Mouse (Mus musculus) forebrain, embryonic 12.5 days (tissue): Measurements from ENCODE around the gene Ifit1bl1. TPM values are rescaled to one million over a fixed set of nuclear protein-coding genes. Genes with fewer than 3 reads are reported as not detected.
"Not testable (repeated sequence)": the region's sequence is repeated elsewhere in the genome, so short reads cannot be mapped to it uniquely, and the experiment has no call there.

Source experiments
- ATAC-seq: fragments of 200-750 bp; cut with Nextera tagmentation; 2 replicates; pipeline ENCODE4 v1.8.0; 2017; ENCODE audit warnings: moderate TSS enrichment; ENCODE audit not compliant: low FRiP score
- H3K27ac ChIP-seq: fragments of 300-500 bp; sonication (generic); 2 replicates; pipeline ENCODE4 v1.5.1; 2016; ENCODE audit warnings: mild to moderate bottlenecking
- H3K27me3 ChIP-seq: fragments of 300-500 bp; sonication (generic); 2 replicates; pipeline ENCODE4 v1.6.1; 2016; ENCODE audit warnings: mild to moderate bottlenecking
- H3K36me3 ChIP-seq: fragments of 300-500 bp; sonication (generic); replicated peaks from 2 replicates; pipeline ENCODE4 v1.6.1; 2016; ENCODE audit warnings: mild to moderate bottlenecking
- H3K4me1 ChIP-seq: fragments of 300-500 bp; sonication (generic); 2 replicates; pipeline ENCODE4 v1.6.1; 2016
- H3K4me2 ChIP-seq: fragments of 300-500 bp; sonication (generic); 2 replicates; pipeline ENCODE4 v1.6.1; 2016; ENCODE audit warnings: mild to moderate bottlenecking, moderate library complexity
- H3K4me3 ChIP-seq: fragments of 300-500 bp; sonication (generic); replicated peaks from 2 replicates; pipeline ENCODE4 v1.5.1; 2016; ENCODE audit warnings: mild to moderate bottlenecking
- H3K9ac ChIP-seq: fragments of 300-500 bp; sonication (generic); 2 replicates; pipeline ENCODE4 v1.6.1; 2016; ENCODE audit warnings: mild to moderate bottlenecking
- H3K9me3 ChIP-seq: fragments of 300-500 bp; sonication (generic); 2 replicates; pipeline ENCODE4 v1.6.1; 2016
- WGBS: fragments of 180-500 bp; shearing (Covaris S2); methylation state at CpG from one replicate; pipeline ENCODE4 v1.1.7; 2016; 5-methylcytosine and 5-hydroxymethylcytosine counted together
- polyA plus RNA-seq: library from polyadenylated mRNA; unstranded; fragments of >200 nt; fragmentation: Nextera tagmentation; extraction: Ambion mirVana; gene quantifications from 2 replicates; pipeline ENCODE4 v1.2.1, GENCODE M21; 2016

Gene Ifit1bl1
- polyA plus RNA-seq, 1 experiment from 2014 or later, result 0.36 TPM

GRCm38 (mm10) chr19:34583126-34583766 is 18.5 kb downstream of the Ifit1bl1 start, which contains the start of gene Ifit3:
TSS of gene Ifit3 (plus strand) at chr19:34583531.
- H3K36me3 ChIP-seq, H3K9me3 ChIP-seq, H3K4me2 ChIP-seq, H3K27ac ChIP-seq, H3K4me1 ChIP-seq, H3K4me3 ChIP-seq, ATAC-seq, H3K9ac ChIP-seq, H3K27me3 ChIP-seq: not testable (repeated sequence)
- WGBS, result 89% methylated on average over 2 of the region's 2 CpGs

GRCm38 (mm10) chr19:34582696-34583095 is 19.1 kb downstream of the Ifit1bl1 start:
- ATAC-seq, H3K27ac ChIP-seq, H3K4me3 ChIP-seq, H3K36me3 ChIP-seq, H3K9me3 ChIP-seq, H3K27me3 ChIP-seq, H3K9ac ChIP-seq, H3K4me1 ChIP-seq, H3K4me2 ChIP-seq: not testable (repeated sequence)
- WGBS, result 91% methylated on average over 2 of the region's 2 CpGs

GRCm38 (mm10) chr19:34577121-34577520 is 24.6 kb downstream of the Ifit1bl1 start:
- H3K9ac ChIP-seq, result no peak overlapping the region
- H3K27me3 ChIP-seq, result no peaks in the 10 kb centered on the region
- no peaks in the 10 kb centered on the region for H3K36me3 ChIP-seq
- no peaks in the 10 kb centered on the region for H3K4me1 ChIP-seq
- no peak overlapping the region for H3K4me2 ChIP-seq
- ATAC-seq, result no peak
- H3K9me3 ChIP-seq, result no peaks in the 10 kb centered on the region
- WGBS, result 77% methylated on average over 1 of the region's 1 CpGs
- no peak overlapping the region for H3K27ac ChIP-seq
- H3K4me3 ChIP-seq, result no peak overlapping the region

GRCm38 (mm10) chr19:34573650-34574049 is 28.1 kb downstream of the Ifit1bl1 start:
- Histone ChIP-seq H3K4me1 (no peaks in the 10 kb centered on the region), H3K36me3 (no peaks in the 10 kb centered on the region), H3K9ac (no peak overlapping the region), H3K4me3 (no peak overlapping the region), H3K27me3 (no peaks in the 10 kb centered on the region), H3K4me2 (no peak overlapping the region), H3K9me3 (no peaks in the 10 kb centered on the region), H3K27ac (no peak overlapping the region)
- no peak for ATAC-seq
- 89% methylated on average over 5 of the region's 5 CpGs for WGBS

- H3K4me1 ChIP-seq, result no peaks in the 10 kb centered on the region
- H3K4me2 ChIP-seq, result no peak overlapping the region
- WGBS, result 84% methylated on average over 1 of the region's 1 CpGs
- no peaks in the 10 kb centered on the region for H3K27me3 ChIP-seq
- no peak overlapping the region for H3K4me3 ChIP-seq
- no peaks in the 10 kb centered on the region for H3K9me3 ChIP-seq
- no peaks in the 10 kb centered on the region for H3K36me3 ChIP-seq
- H3K27ac ChIP-seq, result no peak overlapping the region
- no peak overlapping the region for H3K9ac ChIP-seq
- no peak for ATAC-seq
Measured at GRCm38 (mm10) chr19:34571080-34571479, 30.7 kb downstream of the Ifit1bl1 start.

- Histone ChIP-seq H3K4me2 (no peak overlapping the region), H3K4me3 (no peak overlapping the region), H3K36me3 (no peaks in the 10 kb centered on the region), H3K9ac (no peak overlapping the region), H3K4me1 (no peaks in the 10 kb centered on the region), H3K9me3 (no peaks in the 10 kb centered on the region), H3K27ac (no peak overlapping the region), H3K27me3 (no peaks in the 10 kb centered on the region)
- 83% methylated on average over 4 of the region's 4 CpGs for WGBS
- ATAC-seq, result no peak
Measured at GRCm38 (mm10) chr19:34569896-34570476, 31.8 kb downstream of the Ifit1bl1 start.

GRCm38 (mm10) chr19:34568988-34569895 is 32.5 kb downstream of the Ifit1bl1 start:
- no peak overlapping the region for H3K4me3 ChIP-seq
- no peak for ATAC-seq
- H3K27ac ChIP-seq, result no peak overlapping the region
- H3K9me3 ChIP-seq, result no peaks in the 10 kb centered on the region
- H3K4me2 ChIP-seq, result no peak overlapping the region
- H3K9ac ChIP-seq, result no peak overlapping the region
- H3K4me1 ChIP-seq, result no peaks in the 10 kb centered on the region
- H3K27me3 ChIP-seq, result no peaks in the 10 kb centered on the region
- WGBS, result 85% methylated on average over 7 of the region's 7 CpGs
- H3K36me3 ChIP-seq, result no peaks in the 10 kb centered on the region

GRCm38 (mm10) chr19:34566178-34566784 is 35.5 kb downstream of the Ifit1bl1 start:
- no peaks in the 10 kb centered on the region for H3K9me3 ChIP-seq
- WGBS, result 88% methylated on average over 1 of the region's 1 CpGs
- H3K4me3 ChIP-seq, result no peak overlapping the region
- no peak overlapping the region for H3K27ac ChIP-seq
- no peaks in the 10 kb centered on the region for H3K27me3 ChIP-seq
- H3K4me1 ChIP-seq, result no peaks in the 10 kb centered on the region
- no peak overlapping the region for H3K9ac ChIP-seq
- H3K4me2 ChIP-seq, result no peak overlapping the region
- no peak for ATAC-seq
- H3K36me3 ChIP-seq, result no peaks in the 10 kb centered on the region

GRCm38 (mm10) chr19:34562556-34562955 is 39.2 kb downstream of the Ifit1bl1 start:
- no peak overlapping the region for H3K27ac ChIP-seq
- H3K9me3 ChIP-seq, result no peaks in the 10 kb centered on the region
- H3K9ac ChIP-seq, result no peak overlapping the region
- no peaks in the 10 kb centered on the region for H3K27me3 ChIP-seq
- H3K4me1 ChIP-seq, result no peaks in the 10 kb centered on the region; the same call in 1 of the 2 replicates
- no peak for ATAC-seq
- H3K36me3 ChIP-seq, result no peaks in the 10 kb centered on the region
- H3K4me3 ChIP-seq, result no peak overlapping the region
- H3K4me2 ChIP-seq, result no peak overlapping the region

- Histone ChIP-seq H3K9me3 (no peaks in the 10 kb centered on the region), H3K27ac (no peak overlapping the region), H3K4me3 (no peak overlapping the region), H3K36me3 (no peaks in the 10 kb centered on the region), H3K27me3 (no peaks in the 10 kb centered on the region), H3K4me2 (no peak overlapping the region), H3K9ac (no peak overlapping the region), H3K4me1 (no peaks in the 10 kb centered on the region; the same call in 1 of the 2 replicates)
- no peak for ATAC-seq
- 73% methylated on average over 3 of the region's 3 CpGs for WGBS
Measured at GRCm38 (mm10) chr19:34556621-34557020, 45.1 kb downstream of the Ifit1bl1 start.

GRCm38 (mm10) chr19:34554061-34554460 is 47.7 kb downstream of the Ifit1bl1 start:
- H3K36me3 ChIP-seq, result no peaks in the 10 kb centered on the region
- no peak overlapping the region for H3K27ac ChIP-seq
- no peak overlapping the region for H3K9ac ChIP-seq
- ATAC-seq, result no peak
- H3K4me2 ChIP-seq, result no peak overlapping the region
- H3K4me1 ChIP-seq, result no peaks in the 10 kb centered on the region
- no peaks in the 10 kb centered on the region for H3K27me3 ChIP-seq
- no peak overlapping the region for H3K4me3 ChIP-seq
- no peaks in the 10 kb centered on the region for H3K9me3 ChIP-seq

GRCm38 (mm10) chr19:34553522-34553921 is 48.2 kb downstream of the Ifit1bl1 start:
- WGBS, result 76% methylated on average over 3 of the region's 3 CpGs
- H3K36me3 ChIP-seq, result no peaks in the 10 kb centered on the region
- ATAC-seq, result no peak
- H3K4me1 ChIP-seq, result no peaks in the 10 kb centered on the region
- no peaks in the 10 kb centered on the region for H3K9me3 ChIP-seq
- no peak overlapping the region for H3K27ac ChIP-seq
- no peak overlapping the region for H3K4me2 ChIP-seq
- no peak overlapping the region for H3K9ac ChIP-seq
- no peak overlapping the region for H3K4me3 ChIP-seq
- no peaks in the 10 kb centered on the region for H3K27me3 ChIP-seq
